Comparison of ENCODE assay signal across 8 mouse cellular contexts in the genomic region with DNA sequence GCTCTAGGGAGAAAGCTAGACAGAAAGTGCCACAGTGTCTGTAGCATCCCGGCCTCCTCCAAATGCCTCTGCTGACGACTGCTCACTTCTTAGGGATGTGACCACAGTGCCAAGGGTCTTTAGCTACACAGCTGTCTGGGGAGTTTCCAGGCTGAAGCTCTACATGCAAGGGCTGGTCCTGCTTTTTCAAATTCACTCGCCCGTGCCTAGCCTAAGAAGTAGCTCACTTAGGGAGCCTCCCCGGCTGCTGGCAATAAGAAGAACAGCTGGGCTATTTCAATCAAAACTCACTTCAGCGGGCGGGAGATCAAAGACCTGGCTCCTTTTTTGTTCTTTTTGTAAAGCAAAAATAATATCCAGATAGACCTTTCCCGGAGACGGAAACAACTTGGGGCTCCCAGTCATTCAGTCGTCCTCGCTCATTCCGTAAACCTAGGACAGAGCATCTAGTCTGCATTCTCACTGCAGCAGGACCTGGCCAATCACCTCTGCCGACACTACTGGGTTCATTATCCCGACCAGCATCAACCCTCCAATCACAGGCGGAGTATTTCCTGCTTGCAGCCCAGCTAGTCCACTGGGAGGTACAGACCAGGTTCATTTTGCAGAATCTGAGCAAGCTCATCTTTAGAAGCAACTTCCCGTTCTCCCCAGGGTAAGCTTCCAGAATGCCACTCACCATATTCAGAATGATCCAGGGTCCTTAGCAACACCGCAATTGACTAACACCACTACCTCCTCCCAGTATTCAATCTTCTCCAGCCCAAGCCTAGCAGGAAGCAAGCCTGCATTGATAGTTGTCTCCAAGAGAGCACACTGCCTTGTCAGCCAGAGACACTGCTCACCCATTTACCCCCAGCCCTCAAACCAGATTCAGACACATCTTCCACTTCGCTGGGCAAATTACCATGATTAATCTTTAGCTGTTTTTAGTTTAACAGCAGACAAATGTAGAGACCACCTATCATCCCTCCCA. TPM values are rescaled to one million over a fixed set of nuclear protein-coding genes. Genes with fewer than 3 reads are reported as not detected.
DNase-seq lines count a peak whose midpoint lies in the region; ATAC-seq and TF ChIP-seq lines count a peak whose summit lies in the region.

No protein-coding gene starts in this region.

- H3K9me3 ChIP-seq in hindbrain, embryonic 10.5 days: no peaks in the 10 kb centered on the region
- no peaks in the 10 kb centered on the region for H3K9me3 ChIP-seq in lung, postnatal 0 days (ENCODE audit: low read length)

- peak; percentile 89 for DNase-seq in MN1 (ENCODE audit: low spot score)
- DNase-seq in cerebellum, postnatal 10 days: peak; percentile 91 to 94
- peak; percentile 86 to 87 for DNase-seq in frontal cortex, postnatal 10 days (ENCODE audit: low spot score in 2 of 2)
- peak; percentile 92 for DNase-seq in hindbrain, embryonic 10.5 days (ENCODE audit: low spot score)
- peak; percentile 94 for DNase-seq in layer of hippocampus, adult 9-11 months
- peak; percentile 69 for DNase-seq in lung, postnatal 0 days (ENCODE audit: low spot score)
- DNase-seq in right cerebral cortex, adult 2 months (ENCODE audit: low spot score in 2 of 2): peak; percentile 86 to 92
- DNase-seq in spleen, postnatal 10 days (ENCODE audit: low spot score in 2 of 2): no peak

- no peaks in the 10 kb centered on the region for H3K27me3 ChIP-seq in hindbrain, embryonic 10.5 days (ENCODE audit: insufficient read depth, poor library complexity, severe bottlenecking)
- H3K27me3 ChIP-seq in lung, postnatal 0 days (replicated peaks; ENCODE audit: insufficient read depth, low read length): no peaks in the 10 kb centered on the region

- peak overlapping the region; percentile 11 for H3K4me2 ChIP-seq in lung, postnatal 0 days (replicated peaks; ENCODE audit: low read depth, low read length)

- no peak for TF ChIP-seq EP300 in lung, postnatal 0 days (IDR thresholded peaks at IDR 0.05)

- H3K9ac ChIP-seq in lung, postnatal 0 days (replicated peaks; ENCODE audit: low read depth): no peak overlapping the region

- peaks cover 47% of the 10 kb centered on the region for H3K4me1 ChIP-seq in hindbrain, embryonic 10.5 days (replicated peaks)
- H3K4me1 ChIP-seq in lung, postnatal 0 days (ENCODE audit: insufficient read depth, low read depth, low read length): peaks cover 24% of the 10 kb centered on the region; the same call in 1 of the 2 replicates

- peak overlapping the region; percentile 52 for H3K4me3 ChIP-seq in hindbrain, embryonic 10.5 days
- 0 out of 2 replicates have a peak overlapping the region, but pooled peaks have one; percentile 0 for H3K4me3 ChIP-seq in lung, postnatal 0 days (ENCODE audit: low read depth, low read length)

- H3K27ac ChIP-seq in hindbrain, embryonic 10.5 days: peak overlapping the region; percentile 89
- peak overlapping the region; percentile 10; the same call in 1 of the 2 replicates for H3K27ac ChIP-seq in lung, postnatal 0 days (ENCODE audit: low read length)

- 9% methylated on average over 18 of the region's 18 CpGs for WGBS in hindbrain, embryonic 10.5 days
- 12% methylated on average over 18 of the region's 18 CpGs for WGBS in lung, postnatal 0 days

- TF ChIP-seq CTCF in lung, postnatal 0 days (IDR thresholded peaks at IDR 0.05): no peak

- peak; percentile 59 for ATAC-seq in lung, postnatal 0 days

- peaks cover 8% of the 10 kb centered on the region; the same call in 1 of the 2 replicates for H3K36me3 ChIP-seq in hindbrain, embryonic 10.5 days
- no peaks in the 10 kb centered on the region for H3K36me3 ChIP-seq in lung, postnatal 0 days (ENCODE audit: insufficient read depth, low read length)

RNA-seq across cellular contexts. Expression of gene Naif1, which starts 19.3 kb away (rescaled TPM):
- 6.0 and 6.4 TPM in 2 replicates for polyA plus RNA-seq in hindbrain, embryonic 10.5 days (2016; fragmentation: Nextera tagmentation; extraction: Ambion mirVana)
- polyA plus RNA-seq in lung, postnatal 0 days (2015; fragmentation: Nextera tagmentation; extraction: Ambion mirVana): 4.1 and 4.6 TPM in 2 replicates

RNA-seq across cellular contexts. Expression of gene Slc25a25, which starts 20.3 kb away (rescaled TPM):
- polyA plus RNA-seq in hindbrain, embryonic 10.5 days (2016; fragmentation: Nextera tagmentation; extraction: Ambion mirVana): 28.8 and 34.4 TPM in 2 replicates
- 16.7 and 21.5 TPM in 2 replicates for polyA plus RNA-seq in lung, postnatal 0 days (2015; fragmentation: Nextera tagmentation; extraction: Ambion mirVana)

RNA-seq across cellular contexts. Expression of gene Ptges2, which starts 35.3 kb away (rescaled TPM):
- 26.3 and 32.3 TPM in 2 replicates for polyA plus RNA-seq in hindbrain, embryonic 10.5 days (2016; fragmentation: Nextera tagmentation; extraction: Ambion mirVana)
- 21.8 and 22.9 TPM in 2 replicates for polyA plus RNA-seq in lung, postnatal 0 days (2015; fragmentation: Nextera tagmentation; extraction: Ambion mirVana)

RNA-seq across cellular contexts. Expression of gene Lcn2, which starts 42.9 kb away (rescaled TPM):
- polyA plus RNA-seq in hindbrain, embryonic 10.5 days (2016; fragmentation: Nextera tagmentation; extraction: Ambion mirVana): not detected in 2 replicates
- 223 and 355 TPM in 2 replicates for polyA plus RNA-seq in lung, postnatal 0 days (2015; fragmentation: Nextera tagmentation; extraction: Ambion mirVana)

RNA-seq across cellular contexts. Expression of gene 1110008P14Rik, which starts 49.3 kb away (rescaled TPM):
- polyA plus RNA-seq in hindbrain, embryonic 10.5 days (2016; fragmentation: Nextera tagmentation; extraction: Ambion mirVana): 41.4 and 66.7 TPM in 2 replicates
- 73.4 and 78.1 TPM in 2 replicates for polyA plus RNA-seq in lung, postnatal 0 days (2015; fragmentation: Nextera tagmentation; extraction: Ambion mirVana)

Comparison
In these comparisons a context has a peak if more than half of its experiments do, and no peak if none do; other contexts are left out.
1. DNase-seq: peak in MN1 (single experiment), cerebellum, postnatal 10 days (2 of 2), frontal cortex, postnatal 10 days (2 of 2), hindbrain, embryonic 10.5 days (single experiment), layer of hippocampus, adult 9-11 months (single experiment), lung, postnatal 0 days (single experiment) and right cerebral cortex, adult 2 months (2 of 2); none in spleen, postnatal 10 days (0 of 2).